Mouse (Mus musculus): Measurements from ENCODE around the gene Phex. TPM values are rescaled to one million over a fixed set of nuclear protein-coding genes. Genes with fewer than 3 reads are reported as not detected.

Gene Phex
- polyA plus RNA-seq, 1 experiment from 2014 or later, result 0.66 TPM

DNA sequence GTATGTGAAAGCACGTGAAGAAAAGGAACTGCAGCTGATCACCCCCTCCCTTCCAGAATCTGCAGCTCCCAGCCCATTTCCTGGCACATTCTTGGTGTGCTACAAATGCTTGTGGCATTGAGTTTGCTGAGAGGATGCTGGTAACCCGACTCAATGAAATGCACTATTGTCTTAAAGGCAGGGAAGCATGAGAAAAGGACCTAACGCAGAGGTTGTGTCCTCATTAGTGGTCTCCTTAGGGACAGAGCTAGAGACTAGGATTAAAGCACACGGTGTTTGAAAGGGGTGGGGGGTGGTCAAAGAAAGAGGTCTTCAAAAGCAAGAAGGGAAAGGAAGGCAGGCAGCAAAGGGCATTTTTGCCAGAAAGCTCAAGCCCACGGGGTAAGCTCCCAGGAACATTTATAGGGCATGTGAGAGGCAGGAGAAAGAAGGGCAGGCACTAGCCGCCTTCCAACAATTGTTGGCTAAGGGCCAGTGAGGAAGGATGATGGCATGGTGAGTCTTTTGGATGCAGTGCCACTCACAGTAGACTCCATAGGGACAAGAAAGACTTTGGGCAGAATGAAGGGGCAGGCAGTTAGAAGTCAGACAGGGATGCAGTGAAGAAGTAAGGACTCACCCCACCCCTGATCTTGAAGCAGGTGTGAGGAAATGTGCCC lies 109.8 kb downstream of the Phex start:
- no peaks in the 10 kb centered on the region for H3K4me1 ChIP-seq (replicated peaks; ENCODE audit: insufficient read depth, low read length)
- ATAC-seq (replicated peaks; ENCODE audit: low FRiP score, low read depth) (no peak), DNase-seq (ENCODE audit: low spot score) (no peak)

DNA sequence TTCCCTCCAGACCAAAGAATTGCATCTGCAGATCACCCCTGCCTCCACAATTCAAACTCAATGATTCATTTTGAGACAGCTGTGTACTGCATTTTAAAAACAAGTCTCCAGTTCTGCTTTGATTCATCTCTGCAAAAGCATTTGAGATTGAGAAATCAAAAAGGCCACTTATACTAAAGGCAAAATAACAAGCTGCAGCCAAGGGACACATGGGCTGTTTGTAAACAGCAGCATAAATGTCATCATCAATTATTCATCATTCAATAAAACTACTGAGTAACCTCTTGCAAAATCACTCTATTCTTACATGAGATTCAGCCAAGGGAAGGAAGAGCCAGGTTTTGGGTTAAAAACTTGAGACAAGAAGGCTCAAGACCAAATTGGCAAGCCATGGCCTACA lies 122.7 kb downstream of the Phex start:
- Histone ChIP-seq H3K4me3 (replicated peaks; ENCODE audit: low read depth, low read length) (no peak overlapping the region), H3K27ac (no peak overlapping the region), H3K4me1 (replicated peaks; ENCODE audit: insufficient read depth, low read length) (no peaks in the 10 kb centered on the region), H3K27me3 (ENCODE audit: insufficient read depth, low read length) (no peaks in the 10 kb centered on the region), H3K36me3 (ENCODE audit: insufficient read depth, low read length) (no peaks in the 10 kb centered on the region), H3K9ac (ENCODE audit: low read depth, low read length) (no peak overlapping the region), H3K9me3 (replicated peaks; ENCODE audit: low read length) (no peaks in the 10 kb centered on the region), H3K4me2 (ENCODE audit: low read length) (no peak overlapping the region)
- no peak for DNase-seq (ENCODE audit: low spot score)
- TF ChIP-seq CTCF (IDR thresholded peaks at IDR 0.05; ENCODE audit: low read depth), result no peak
- ATAC-seq (replicated peaks; ENCODE audit: low FRiP score, low read depth), result no peak

More for the DNA sequence above, 109.8 kb downstream of the Phex start:
- no peak for TF ChIP-seq CTCF (IDR thresholded peaks at IDR 0.05; ENCODE audit: low read depth)
- no peak overlapping the region for H3K27ac ChIP-seq
- H3K9me3 ChIP-seq (replicated peaks; ENCODE audit: low read length), result no peaks in the 10 kb centered on the region
- 45% methylated on average over 6 of the region's 6 CpGs for WGBS
- H3K4me2 ChIP-seq (ENCODE audit: low read length), result no peak overlapping the region
- H3K36me3 ChIP-seq (ENCODE audit: insufficient read depth, low read length), result no peaks in the 10 kb centered on the region
- no peaks in the 10 kb centered on the region for H3K27me3 ChIP-seq (ENCODE audit: insufficient read depth, low read length)
- H3K4me3 ChIP-seq (replicated peaks; ENCODE audit: low read depth, low read length), result no peak overlapping the region
- H3K9ac ChIP-seq (ENCODE audit: low read depth, low read length), result no peak overlapping the region

DNA sequence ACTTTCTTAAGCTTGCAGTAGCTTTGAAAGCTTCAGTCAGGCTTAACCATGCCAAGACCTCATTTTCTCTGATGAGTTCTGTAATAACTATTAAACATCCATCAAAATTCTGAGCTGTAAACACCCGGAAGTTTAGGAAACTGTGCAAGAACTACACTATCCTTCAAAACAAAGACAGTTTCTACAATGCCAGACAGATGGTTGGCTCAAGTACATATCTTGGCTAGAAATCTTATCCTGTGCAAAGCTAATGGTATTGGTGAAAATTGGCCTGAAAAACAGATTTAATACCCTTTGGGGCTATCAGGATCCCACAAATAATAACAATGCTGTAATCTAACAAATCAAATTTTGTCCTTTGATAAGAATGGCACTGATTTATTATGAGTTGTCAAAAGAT lies 138.5 kb downstream of the Phex start:
- ATAC-seq (replicated peaks; ENCODE audit: low FRiP score, low read depth) (no peak), DNase-seq (ENCODE audit: low spot score) (no peak)
- H3K4me2 ChIP-seq (ENCODE audit: low read length), result no peak overlapping the region
- H3K9me3 ChIP-seq (replicated peaks; ENCODE audit: low read length), result no peaks in the 10 kb centered on the region
- no peak overlapping the region for H3K9ac ChIP-seq (ENCODE audit: low read depth, low read length)
- no peaks in the 10 kb centered on the region for H3K27me3 ChIP-seq (ENCODE audit: insufficient read depth, low read length)
- H3K4me3 ChIP-seq (replicated peaks; ENCODE audit: low read depth, low read length), result no peak overlapping the region
- H3K4me1 ChIP-seq (replicated peaks; ENCODE audit: insufficient read depth, low read length), result no peaks in the 10 kb centered on the region
- no peaks in the 10 kb centered on the region for H3K36me3 ChIP-seq (ENCODE audit: insufficient read depth, low read length)
- 62% methylated on average over 1 of the region's 1 CpGs for WGBS
- TF ChIP-seq CTCF (IDR thresholded peaks at IDR 0.05; ENCODE audit: low read depth), result no peak
- no peak overlapping the region for H3K27ac ChIP-seq

DNA sequence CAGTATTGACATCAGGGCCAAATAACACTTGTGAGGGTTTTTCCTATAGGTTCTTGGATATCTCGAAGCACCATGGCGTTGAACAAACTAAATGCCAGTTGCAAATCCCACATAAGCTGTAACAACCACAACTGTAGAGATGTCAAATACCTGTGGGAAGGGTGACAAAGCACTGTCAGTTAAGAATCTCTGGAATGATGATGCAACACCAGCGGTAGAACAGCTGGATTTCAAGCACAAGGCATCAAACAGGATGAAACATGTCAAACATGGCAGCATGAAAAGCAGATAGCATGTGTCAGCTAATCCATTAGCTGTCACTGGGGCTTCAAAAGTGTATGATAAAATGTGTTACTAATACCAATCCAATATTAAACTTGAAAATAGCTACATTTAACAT lies 141.8 kb downstream of the Phex start:
- Histone ChIP-seq H3K4me1 (replicated peaks; ENCODE audit: insufficient read depth, low read length) (no peaks in the 10 kb centered on the region), H3K36me3 (ENCODE audit: insufficient read depth, low read length) (no peaks in the 10 kb centered on the region), H3K4me2 (ENCODE audit: low read length) (no peak overlapping the region), H3K9me3 (replicated peaks; ENCODE audit: low read length) (no peaks in the 10 kb centered on the region), H3K27me3 (ENCODE audit: insufficient read depth, low read length) (no peaks in the 10 kb centered on the region), H3K4me3 (replicated peaks; ENCODE audit: low read depth, low read length) (no peak overlapping the region), H3K9ac (ENCODE audit: low read depth, low read length) (no peak overlapping the region), H3K27ac (no peak overlapping the region)
- WGBS, result 80% methylated on average over 3 of the region's 3 CpGs
- DNase-seq (ENCODE audit: low spot score), result no peak
- TF ChIP-seq CTCF (IDR thresholded peaks at IDR 0.05; ENCODE audit: low read depth), result no peak
- ATAC-seq (replicated peaks; ENCODE audit: low FRiP score, low read depth), result no peak

DNA sequence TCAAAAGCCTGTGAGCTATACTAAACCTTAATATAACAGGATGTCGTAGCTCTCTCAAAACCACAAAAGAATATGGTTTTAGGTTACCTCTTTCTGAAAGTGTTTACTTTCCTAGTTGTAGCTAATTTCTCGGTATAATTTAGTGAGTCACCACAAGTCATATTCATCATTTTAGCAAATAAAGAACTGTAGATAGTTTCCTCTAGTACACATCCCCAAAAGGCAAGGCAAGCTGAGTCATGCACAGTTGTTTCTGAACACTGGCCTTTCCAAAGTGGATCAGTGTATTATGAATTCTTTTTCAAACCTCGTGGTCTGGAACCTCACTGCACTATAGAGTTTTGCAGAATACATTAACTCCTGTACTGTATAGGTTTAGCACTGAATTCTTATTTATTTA lies 143.5 kb downstream of the Phex start:
- no peak for ATAC-seq (replicated peaks; ENCODE audit: low FRiP score, low read depth)
- no peaks in the 10 kb centered on the region for H3K27me3 ChIP-seq (ENCODE audit: insufficient read depth, low read length)
- WGBS, result 61% methylated on average over 3 of the region's 3 CpGs
- H3K4me2 ChIP-seq (ENCODE audit: low read length), result no peak overlapping the region
- no peak overlapping the region for H3K9ac ChIP-seq (ENCODE audit: low read depth, low read length)
- no peak for DNase-seq (ENCODE audit: low spot score)
- no peak for TF ChIP-seq CTCF (IDR thresholded peaks at IDR 0.05; ENCODE audit: low read depth)
- H3K4me1 ChIP-seq (replicated peaks; ENCODE audit: insufficient read depth, low read length), result no peaks in the 10 kb centered on the region
- H3K4me3 ChIP-seq (replicated peaks; ENCODE audit: low read depth, low read length), result no peak overlapping the region
- H3K27ac ChIP-seq, result no peak overlapping the region
- no peaks in the 10 kb centered on the region for H3K9me3 ChIP-seq (replicated peaks; ENCODE audit: low read length)
- H3K36me3 ChIP-seq (ENCODE audit: insufficient read depth, low read length), result no peaks in the 10 kb centered on the region

DNA sequence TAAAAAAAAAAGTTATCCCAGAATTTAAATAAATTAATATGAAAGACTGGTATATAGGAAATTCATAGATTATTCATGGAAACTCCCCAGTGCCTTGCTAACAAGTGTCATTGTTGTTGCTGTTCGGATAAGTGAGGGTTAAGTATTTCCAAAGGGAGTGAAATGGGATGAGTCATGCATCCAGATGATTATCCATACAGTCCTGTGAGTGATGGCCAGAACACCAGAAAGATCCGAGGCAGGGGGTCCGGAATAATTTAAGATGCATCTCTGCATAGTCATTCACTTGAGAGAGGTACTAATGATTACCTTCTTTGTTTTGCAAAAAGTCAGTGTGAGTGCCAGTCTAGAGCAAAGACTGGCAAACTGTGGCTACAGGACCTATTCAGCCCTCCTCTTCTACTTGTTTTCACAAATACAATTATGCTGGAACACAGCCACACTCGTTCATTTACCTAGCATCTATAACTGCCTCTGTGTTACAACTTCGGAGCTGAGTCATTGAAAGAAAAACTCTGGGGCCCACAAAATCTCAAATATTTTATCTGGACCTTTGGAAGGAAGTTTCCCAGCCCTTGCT lies 145.3 kb downstream of the Phex start:
- 60% methylated on average over 5 of the region's 5 CpGs for WGBS
- no peaks in the 10 kb centered on the region for H3K9me3 ChIP-seq (replicated peaks; ENCODE audit: low read length)

DNA sequence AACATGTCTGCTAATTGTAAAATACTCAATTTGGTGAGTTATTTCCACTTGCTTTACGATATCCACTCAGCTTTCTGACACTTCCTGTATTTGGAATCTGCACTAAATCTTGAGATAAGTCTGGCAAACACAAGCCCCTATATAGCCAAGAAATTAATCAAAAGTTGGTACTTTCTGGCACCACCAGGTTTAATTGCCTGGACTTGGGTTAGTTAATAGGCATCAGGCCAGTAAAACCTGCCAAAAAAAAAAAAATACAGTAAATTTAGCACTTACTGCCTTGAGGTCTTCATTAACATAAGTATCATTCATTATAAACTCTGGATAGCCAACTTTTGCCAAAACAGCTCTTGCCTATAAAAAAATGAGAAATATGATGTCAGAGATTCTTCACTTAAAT lies 147.0 kb downstream of the Phex start:
- Histone ChIP-seq H3K27me3 (ENCODE audit: insufficient read depth, low read length) (no peaks in the 10 kb centered on the region), H3K27ac (no peak overlapping the region), H3K36me3 (ENCODE audit: insufficient read depth, low read length) (no peaks in the 10 kb centered on the region), H3K4me2 (ENCODE audit: low read length) (no peak overlapping the region), H3K4me1 (replicated peaks; ENCODE audit: insufficient read depth, low read length) (no peaks in the 10 kb centered on the region), H3K9me3 (replicated peaks; ENCODE audit: low read length) (no peaks in the 10 kb centered on the region), H3K4me3 (replicated peaks; ENCODE audit: low read depth, low read length) (no peak overlapping the region), H3K9ac (ENCODE audit: low read depth, low read length) (no peak overlapping the region)
- no peak for TF ChIP-seq CTCF (IDR thresholded peaks at IDR 0.05; ENCODE audit: low read depth)
- 68% methylated on average over 1 of the region's 1 CpGs for WGBS
- DNase-seq (ENCODE audit: low spot score) (no peak), ATAC-seq (replicated peaks; ENCODE audit: low FRiP score, low read depth) (no peak)

More for the DNA sequence above, 145.3 kb downstream of the Phex start:
- Histone ChIP-seq H3K36me3 (ENCODE audit: insufficient read depth, low read length) (no peaks in the 10 kb centered on the region), H3K9ac (ENCODE audit: low read depth, low read length) (no peak overlapping the region), H3K4me1 (replicated peaks; ENCODE audit: insufficient read depth, low read length) (no peaks in the 10 kb centered on the region), H3K27me3 (ENCODE audit: insufficient read depth, low read length) (no peaks in the 10 kb centered on the region), H3K27ac (no peak overlapping the region), H3K4me2 (ENCODE audit: low read length) (no peak overlapping the region), H3K4me3 (replicated peaks; ENCODE audit: low read depth, low read length) (no peak overlapping the region)
- ATAC-seq (replicated peaks; ENCODE audit: low FRiP score, low read depth), result no peak
- no peak for DNase-seq (ENCODE audit: low spot score)
- TF ChIP-seq CTCF (IDR thresholded peaks at IDR 0.05; ENCODE audit: low read depth), result no peak
